Mouse (Mus musculus) liver, adult 2 months (tissue): ENCODE results near the gene Hoxa4.

Source experiments
- CTCF ChIP-seq: fragments of 200-500 bp; IDR thresholded peaks from 2 replicates; pipeline ENCODE4 v1.5.1; 2011; ENCODE audit warnings: low read depth, low read length, control low read depth
- POLR2A ChIP-seq: fragments of 200-500 bp; IDR thresholded peaks from 2 replicates; pipeline ENCODE4 v1.6.1; 2011; ENCODE audit warnings: low read length, control low read depth; ENCODE audit not compliant: insufficient read depth; ENCODE audit errors: extremely low read depth

DNA sequence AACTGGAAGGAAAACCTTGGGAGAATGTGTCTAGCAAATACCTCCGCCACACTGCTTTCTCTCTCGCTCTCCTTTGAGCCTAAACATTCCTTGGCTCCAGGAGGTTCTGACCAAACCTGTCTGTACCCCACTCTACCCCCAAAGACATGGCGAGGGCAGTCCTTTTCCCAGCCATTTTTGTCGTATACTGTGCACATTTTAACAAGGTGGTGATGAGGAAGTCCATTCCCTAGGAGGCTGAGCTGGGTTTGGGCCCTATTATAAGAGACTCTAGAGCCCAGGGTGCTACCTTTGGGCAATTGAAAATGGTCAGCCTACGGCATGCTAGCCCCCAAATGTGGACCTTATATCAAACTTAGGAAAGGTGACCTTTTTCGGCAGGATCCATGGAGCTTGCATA lies 44.3 kb upstream of the Hoxa4 start:
- no peak for TF ChIP-seq POLR2A
- no peak for TF ChIP-seq CTCF
